Mouse (Mus musculus): ENCODE measurements at regions not wholly inside any gene's neighbourhood (a gene's known extent, or its start where the extent isn't known, plus 50 kb on each side); places are given as distances from the start of the nearest gene placed in this dataset.

DNA sequence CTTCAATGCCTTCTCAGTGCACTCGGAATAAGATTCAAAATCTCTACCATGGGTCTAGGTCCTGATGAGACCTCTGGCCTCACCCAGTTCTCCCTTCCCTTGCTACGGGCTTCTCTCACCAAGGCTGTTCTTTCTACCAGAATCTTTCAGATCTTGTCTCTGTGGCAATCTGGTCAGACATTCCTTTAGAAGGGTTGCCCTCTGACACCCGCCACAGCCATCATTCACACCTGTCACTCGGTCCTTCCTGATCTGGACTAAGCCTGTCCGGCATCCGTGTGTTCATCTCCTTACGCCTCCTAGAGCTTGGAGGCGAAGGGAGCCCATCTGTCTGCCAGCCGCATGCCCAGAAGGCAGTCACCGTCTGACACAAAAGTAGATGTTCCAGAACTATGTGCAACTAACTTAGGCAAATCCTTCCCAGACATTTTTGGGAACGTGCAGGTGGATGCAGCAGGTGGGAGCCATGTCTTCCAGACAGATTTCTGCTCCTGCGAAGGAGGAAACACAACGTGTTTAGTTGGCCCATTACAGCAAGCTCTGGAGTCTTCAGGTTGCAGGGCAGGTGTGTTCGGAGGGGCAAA, 77.7 kb downstream of the Fam76b start:
- no peak for DNase-seq (ENCODE audit: low spot score)

DNA sequence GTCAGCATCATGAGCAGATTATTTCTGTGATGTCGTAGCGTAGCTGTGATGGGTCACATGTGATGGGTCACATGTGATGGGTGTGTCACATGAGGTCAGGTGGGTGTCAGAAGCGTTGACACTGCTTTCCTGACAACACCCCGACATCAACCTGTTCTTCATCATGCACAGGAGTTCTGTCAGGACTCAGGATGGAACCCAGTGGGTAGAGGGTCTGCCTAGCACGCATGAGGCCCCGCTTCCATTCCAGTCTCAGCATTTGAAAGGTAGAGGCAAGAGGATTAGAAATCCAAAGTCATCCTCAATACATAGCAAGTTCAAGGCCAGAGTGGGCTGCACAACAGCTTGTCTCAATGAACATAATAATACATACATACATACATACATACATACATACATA, 79.2 kb downstream of the Fam76b start:
- DNase-seq (ENCODE audit: low spot score): no peak

DNA sequence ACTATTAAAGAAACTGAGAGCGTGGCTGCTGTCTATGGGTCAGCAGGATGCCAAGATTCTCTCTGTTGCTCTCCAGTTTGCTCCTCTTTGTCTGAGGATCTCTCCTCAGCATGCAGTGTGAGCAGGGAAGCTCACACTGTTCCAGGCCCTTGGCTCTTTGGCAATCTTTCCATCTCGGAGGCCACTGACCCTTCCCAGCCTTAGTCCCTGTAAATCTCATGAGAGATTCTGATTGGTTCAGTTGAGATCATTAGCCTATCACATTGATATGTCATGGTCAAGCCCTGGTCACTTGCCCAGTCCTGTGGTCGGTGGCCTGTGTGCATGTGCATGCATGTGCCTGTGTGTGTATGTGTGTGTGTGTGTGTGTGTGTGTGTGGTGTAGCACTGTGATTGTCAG, 82.1 kb downstream of the Fam76b start:
- no peak for DNase-seq (ENCODE audit: low spot score)

DNA sequence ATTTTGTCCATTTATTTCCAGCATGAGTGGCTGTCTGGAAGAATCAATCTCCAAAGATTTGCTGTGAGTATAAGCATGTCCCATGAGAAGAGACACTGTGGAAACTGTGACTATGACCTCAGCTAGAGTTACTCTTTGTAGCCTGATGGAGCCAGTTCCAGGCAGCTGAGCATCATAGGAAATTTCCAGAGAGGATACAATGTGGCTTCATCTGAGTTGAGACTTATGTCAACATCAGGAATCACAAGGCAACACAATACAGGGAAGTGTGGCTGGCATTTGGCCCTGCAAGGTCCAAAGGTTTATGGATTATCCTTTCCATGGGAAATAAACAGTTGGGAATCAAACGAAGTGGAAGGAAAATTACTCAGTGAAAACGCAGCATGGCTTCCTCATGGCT, 82.6 kb downstream of the Fam76b start:
- DNase-seq (ENCODE audit: low spot score): no peak

DNA sequence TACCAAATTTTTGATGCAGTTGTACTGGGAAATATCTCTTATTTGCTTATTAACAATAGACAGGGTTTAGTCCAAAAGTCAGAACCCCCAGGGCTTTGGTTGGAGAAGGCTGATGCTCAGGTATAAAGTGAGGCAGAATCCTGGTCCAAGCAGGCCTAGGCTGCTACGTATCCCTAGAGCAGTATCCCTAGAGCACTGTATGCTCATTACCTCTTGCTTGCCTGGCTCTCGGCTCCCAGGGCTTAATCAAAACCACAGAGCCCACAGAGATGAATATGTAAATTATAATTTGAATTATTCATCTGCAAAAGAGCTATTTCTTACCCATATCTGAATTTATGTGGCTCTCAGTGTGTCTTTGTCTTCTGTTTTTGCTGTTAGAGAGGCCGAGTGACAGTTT, 85.9 kb downstream of the Fam76b start:
- no peak for DNase-seq (ENCODE audit: low spot score)

DNA sequence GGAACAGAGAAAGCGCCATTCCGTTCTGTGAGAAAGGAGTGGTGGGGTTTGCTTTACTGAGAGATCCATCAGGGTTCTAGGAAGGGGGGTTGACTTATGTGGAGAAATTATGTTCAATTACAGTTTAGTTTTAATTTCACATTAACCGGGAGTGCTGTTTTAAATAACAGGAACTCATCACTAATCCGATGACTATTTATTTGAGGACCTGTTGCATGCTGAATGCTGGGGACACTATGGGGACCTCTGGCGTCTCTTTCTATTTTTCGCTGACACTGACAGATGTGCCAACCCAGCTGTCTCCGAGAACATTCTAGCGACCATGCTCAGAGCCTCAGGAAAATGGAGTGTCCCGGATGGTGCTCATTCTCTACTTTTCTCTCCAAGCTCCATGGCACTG, 86.6 kb downstream of the Fam76b start:
- DNase-seq (ENCODE audit: low spot score): no peak

DNA sequence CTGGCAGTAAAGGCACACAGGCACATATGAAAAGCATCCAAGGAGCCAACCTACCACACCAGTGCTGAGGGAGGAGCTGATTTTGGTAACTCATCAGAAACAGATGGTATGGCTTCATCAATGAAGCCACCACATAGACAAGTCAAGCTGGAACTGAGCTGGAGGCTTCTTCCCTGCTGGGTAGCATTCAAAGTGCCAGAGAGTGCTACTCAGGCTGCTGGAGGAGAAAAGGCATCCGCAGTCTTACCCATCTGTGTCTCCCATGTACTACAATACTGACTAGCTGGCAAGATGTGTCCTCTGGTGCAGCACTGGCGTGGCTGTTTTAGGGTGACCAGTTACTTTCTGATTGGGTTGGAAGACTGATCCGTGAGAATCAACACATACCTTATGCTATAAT, 87.3 kb downstream of the Fam76b start:
- DNase-seq (ENCODE audit: low spot score): no peak

DNA sequence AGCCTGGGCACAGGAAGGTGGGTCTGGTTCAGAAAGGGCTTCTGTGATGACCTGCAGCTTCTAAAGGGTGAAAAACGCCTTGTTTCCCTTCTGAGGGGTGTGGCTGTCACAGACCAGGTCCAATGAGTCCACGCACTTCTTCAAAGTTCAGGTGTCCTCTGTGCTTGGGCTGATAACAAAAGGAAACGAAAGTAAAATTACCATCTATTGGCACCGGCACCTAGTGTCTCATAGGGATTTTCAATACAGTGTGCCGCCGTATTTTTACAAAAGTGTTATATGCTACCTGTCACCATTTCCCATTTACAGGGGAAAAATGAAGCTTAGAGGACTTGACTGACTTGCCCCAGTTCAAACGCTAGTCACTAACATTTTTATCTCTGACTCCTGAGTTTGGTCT, 89.3 kb downstream of the Fam76b start:
- no peak for DNase-seq (ENCODE audit: low spot score)

DNA sequence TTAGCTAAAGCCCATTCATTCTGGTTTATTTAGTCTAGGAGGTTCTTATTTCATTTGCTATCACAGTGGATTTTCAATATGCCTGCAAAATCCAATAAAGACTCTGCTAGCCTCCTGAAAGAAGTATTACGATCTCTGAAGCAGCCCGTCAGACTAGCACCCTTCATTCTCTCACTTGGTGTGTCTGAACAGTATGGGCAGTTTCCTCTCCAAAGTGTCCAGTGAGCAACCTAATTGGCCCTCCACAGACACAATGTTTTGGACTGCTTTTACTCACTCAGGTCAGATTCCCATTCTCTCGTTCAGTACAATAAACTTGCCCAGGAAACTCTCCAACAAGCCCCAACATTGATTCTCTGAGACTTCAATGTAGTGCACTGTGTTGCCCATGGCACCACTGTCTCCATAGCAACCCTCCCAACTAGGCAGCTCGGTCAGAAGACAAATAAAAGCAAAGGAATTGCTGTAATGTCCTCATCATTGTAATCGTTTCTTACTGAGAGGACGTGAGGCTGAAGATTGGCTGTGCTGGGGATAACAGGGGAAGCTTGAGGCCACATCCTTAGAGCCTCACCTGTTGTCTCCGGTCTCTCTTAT, 91.2 kb downstream of the Fam76b start:
- peak; percentile 43 for DNase-seq (ENCODE audit: low spot score)

DNA sequence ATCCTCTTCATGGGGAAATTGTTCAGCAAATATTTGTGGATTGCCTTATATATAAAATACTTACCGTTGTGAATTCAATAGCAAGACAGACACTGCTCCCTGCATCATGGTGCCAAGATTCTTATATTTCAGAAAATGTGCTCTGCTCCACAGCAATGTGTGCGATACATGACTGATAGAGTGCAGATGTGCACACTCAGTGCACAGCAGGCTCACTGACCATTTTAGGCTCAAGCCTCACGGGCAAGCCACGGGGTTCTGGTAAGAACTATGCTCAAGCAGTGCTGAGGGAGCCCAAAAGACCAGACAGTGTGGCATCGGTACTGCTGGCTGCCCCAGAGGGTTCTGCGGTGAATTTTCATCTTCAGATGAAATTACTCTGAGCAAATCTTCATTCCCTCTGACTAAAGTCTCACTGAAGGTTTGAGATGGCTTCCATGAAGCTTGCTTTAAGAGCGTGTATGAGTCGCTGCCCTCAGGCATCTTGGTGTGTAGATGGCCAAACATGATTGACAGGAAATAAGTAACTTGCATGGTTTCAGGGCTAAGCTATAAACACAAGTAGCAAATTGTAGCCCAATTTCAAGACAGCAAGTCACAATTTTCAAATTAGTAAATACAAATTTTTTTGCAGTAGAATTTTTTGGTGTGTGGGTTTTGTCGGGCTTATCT, 92.4 kb downstream of the Fam76b start:
- no peak for DNase-seq (ENCODE audit: low spot score)

DNA sequence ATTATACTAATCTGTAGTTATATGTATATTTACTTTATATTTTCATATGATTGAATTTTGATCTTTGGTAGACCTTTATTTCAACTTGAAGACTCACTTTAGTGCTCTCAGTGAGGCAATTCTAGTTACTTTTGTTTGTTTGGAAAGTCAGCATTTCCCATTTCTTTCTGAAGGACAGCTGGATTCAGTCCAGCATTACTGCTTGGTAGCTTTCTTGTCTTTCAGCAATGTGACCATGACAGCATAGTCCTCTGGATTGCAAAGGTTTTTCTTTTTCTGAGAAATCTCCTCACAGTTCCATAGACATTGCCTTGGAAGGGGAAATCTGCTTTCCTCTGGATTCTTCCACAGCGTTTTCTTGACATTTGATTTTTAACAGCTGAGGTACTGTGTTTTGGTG, 93.1 kb downstream of the Fam76b start:
- DNase-seq (ENCODE audit: low spot score): no peak

DNA sequence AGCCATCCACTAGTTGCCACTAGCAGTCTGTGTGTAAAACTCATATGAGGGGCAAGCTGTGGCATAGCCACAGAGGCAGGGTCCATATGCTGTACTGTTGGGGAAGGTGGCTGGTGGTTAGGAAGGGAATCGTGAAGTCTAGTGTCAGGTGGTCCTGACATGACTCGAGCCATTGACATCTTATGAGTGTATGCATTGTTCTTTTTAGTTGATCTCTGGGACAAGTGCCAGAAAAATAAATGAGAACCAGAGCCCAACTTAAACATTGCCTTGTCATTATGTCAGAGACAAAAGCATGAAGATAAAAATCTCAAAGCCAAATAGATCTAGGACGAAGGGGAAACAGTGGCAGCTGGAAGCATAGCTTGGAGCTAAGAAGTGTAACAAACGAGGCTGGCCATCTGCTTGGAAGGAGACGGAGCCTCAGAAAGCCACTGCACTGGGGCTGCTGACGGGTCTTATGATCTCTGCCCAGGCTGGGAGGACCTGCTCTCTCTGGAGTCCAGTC, 104.5 kb downstream of the Fam76b start:
- DNase-seq (ENCODE audit: low spot score): peak; percentile 48

DNA sequence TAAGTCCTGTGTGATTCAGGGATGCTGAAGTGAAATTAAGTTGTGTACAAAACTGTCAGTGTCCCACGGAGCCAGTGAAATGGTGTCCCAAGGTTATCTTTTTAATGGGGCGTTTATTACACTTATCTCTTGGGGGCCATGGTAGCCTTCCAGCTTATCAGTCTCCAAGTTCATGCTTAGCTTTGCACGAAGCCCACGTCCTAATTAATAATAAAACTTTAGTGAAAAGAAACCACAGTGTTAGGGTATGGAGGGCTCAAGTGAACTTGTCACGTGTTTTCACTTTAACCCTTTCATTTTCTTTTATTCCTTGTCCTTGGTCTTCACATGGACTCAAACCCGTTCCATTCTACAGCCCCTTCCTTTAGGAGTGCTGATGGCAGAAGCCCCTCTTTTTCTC, 105.9 kb downstream of the Fam76b start:
- DNase-seq (ENCODE audit: low spot score): no peak

DNA sequence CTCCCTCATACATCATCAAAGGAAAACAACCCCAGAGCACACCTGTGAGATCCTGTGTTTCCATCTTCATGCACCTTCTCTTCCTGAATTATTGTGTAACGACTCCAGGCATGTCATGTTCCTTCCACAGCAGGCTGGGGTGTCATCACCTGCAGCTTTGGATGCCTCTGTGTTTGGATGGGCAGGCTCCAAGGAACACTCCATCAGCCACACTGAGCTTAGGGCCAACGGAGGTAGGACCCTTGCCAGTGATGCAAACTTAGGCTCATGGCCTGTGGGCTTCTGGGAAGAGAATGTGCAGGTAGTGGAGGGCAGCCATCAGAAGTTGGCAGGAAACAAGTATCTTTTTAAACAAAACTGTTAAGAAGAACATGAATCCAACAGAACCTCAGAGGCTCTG, 109.8 kb downstream of the Fam76b start:
- no peak for DNase-seq (ENCODE audit: low spot score)

DNA sequence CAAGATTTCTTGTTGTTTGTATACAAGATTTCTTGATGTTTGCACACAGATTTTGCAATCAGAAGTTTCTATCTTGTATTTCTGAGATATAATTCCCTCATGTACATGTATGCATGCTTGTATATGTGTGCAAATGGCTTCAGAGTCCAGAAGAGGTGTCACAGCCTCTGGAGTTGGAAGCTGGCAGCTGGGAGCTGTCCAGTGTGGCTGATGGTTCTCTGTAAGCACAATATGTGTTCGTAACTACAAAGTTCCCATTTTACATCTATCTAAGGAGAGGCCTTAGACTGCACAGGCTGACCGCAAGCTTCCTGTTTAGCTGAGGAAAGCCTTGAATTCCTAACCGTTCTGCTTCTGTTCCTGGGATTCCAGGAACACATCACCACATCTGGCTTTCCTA, 119.0 kb downstream of the Fam76b start:
- DNase-seq (ENCODE audit: low spot score): no peak

DNA sequence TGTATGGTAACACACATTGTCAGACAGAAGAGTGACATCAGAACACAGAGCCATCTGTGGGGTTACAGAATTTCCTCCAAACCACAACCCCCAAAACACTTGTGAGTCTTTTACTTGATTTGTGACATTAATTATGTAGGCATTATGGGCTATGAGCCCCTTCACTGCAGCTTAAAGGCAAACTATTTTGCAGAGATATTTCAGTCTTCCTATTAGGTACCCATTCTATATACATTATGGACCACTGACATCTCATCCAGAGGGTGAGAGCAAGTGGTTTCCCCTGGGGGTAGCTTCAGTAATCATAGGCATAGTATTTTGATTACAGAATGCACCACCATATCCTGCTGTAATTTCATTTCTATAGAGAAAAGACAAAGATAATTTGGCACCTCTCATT, 124.6 kb downstream of the Fam76b start:
- no peak for DNase-seq (ENCODE audit: low spot score)

DNA sequence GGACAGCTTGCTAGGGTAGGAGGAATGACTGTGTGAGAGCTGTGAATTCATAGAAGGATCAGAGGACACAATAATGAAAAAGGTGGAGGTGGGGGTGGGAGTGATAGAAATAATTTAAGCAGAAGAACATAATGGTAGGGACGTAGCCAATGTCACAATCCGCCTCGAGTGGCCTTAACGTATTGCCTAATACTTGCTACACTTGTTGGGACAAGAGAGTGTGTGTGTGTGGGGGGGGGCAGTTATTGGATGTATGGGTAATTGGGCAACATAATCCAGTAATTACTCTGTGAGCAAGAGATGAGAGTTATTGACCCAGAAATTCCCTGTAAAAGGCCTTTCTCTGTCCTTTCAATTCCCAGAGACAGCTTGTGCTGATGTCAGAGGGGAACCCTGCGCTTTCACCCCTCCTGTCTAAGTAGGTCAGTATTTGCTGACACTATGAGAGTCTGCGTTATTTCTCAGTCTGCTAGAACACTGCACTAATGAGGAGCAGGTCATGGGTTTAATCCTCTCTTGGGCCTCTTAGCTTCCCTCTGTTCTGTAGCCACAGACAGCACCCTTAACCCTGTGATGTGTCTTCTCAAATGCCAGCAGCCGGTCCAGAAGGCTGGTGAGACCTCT, 135.7 kb downstream of the Fam76b start:
- DNase-seq (ENCODE audit: low spot score): peak; percentile 93

DNA sequence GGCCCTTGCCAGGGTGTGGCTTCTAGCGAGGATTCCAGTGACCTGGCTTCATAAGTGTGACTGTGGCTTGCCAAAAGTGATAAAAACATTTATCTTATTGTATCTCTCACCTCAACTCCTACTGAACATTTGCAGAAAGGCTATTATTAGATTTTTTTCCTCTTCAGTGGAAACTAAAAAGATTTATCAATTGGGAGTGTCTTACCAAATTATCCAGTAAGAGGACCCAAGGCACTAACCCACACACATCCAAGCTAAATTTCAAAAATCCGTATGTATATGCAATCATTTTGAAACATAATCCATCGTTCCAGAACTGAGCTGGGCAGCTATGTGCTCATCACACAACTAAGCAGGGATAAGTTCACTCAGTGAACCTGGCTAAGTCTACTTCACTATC, 136.3 kb downstream of the Fam76b start:
- DNase-seq (ENCODE audit: low spot score): no peak

DNA sequence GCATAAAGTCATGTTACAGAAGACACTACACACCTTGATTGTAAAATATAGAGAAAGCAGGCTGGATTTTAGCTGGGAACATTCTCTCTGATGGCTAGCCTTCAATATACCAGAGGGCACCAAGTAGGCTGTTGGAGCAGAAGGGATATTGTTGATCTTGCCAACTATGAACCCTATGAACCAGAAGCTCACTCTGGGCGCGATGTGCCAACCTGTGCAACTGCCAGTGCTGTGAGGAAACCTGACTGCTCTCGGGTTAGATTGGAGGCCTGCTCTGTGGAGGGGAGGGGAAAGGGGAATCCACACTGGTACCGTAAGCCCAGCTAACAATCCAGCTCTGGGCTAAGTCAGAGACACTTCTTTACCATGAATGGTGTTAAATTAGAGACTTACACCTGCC, 136.7 kb downstream of the Fam76b start:
- no peak for DNase-seq (ENCODE audit: low spot score)

DNA sequence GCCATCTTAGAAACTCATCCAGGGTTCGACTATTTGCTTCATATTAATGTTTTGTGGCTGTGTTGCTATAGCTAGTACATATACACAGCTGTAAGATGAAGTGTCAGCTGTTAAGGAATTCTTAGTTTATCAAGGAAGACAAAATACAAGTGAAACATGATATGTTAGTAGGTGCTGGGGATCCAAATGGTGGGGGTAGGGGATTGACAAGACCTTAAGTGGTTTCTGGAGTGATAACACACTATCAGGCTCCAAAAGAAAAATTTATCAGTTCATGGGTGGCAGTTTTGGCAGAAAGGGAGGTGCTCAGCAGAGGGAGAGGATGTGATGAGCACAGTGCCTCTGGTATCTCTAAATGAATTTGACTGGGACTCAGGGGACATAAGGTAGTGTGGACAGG, 138.7 kb downstream of the Fam76b start:
- no peak for DNase-seq (ENCODE audit: low spot score)

DNA sequence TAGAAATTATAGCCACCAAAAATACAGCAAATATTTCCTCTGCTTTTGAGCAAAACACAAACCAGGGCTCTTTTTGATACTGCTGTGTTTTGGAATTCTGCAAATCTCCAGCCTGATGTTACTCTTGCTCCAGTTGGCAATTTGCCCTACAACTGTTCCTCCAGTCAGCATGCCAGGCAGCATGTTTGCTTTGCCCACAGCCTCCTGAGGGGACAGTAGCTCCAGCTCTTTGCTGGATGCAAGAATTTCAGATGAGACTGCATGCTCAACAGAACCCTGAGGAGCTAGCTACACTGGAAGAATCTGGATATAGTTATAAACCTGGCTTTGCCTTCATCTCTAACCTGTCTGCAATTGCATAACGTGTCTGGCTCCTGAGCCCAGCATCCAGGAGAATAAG, 141.7 kb downstream of the Fam76b start:
- DNase-seq (ENCODE audit: low spot score): no peak

DNA sequence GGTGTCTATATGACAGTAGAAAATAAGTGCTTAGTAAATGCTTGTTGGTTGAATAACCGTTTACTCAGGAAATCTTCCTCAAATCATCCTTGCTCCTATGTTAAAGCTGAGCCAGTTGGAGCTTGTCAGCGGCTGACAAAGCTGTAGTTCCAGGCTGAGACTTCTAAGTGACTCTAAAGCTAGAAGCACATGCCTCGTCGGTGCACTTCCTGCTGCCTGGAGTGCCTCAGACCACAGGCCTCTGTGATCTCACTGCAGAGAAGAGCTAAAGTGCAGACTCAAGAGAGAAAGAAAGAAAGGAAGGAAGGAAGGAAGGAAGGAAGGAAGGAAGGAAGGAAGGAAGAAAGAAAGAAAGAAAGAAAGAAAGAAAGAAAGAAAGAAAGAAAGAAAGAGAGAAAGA, 146.1 kb downstream of the Fam76b start:
- no peak for DNase-seq (ENCODE audit: low spot score)

DNA sequence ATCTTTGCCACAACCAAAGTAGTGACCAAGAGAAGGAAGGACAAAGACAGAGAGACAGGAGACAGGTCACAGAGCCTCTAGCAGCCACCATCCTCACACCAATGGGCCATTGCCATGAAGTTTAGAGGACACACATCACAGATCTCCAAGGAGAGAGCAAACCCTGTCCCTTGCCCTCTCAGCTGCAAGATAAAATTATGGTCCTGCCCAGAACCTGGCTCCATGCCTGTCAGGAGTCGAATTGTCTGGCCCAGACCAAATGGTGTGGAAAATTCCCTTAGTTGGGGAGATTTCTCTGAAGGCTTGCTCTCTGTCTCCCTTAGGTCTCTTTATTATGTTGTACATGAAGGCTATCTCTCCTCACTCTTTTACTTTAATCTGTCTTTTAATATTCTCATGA, 147.4 kb downstream of the Fam76b start:
- DNase-seq (ENCODE audit: low spot score): no peak
